Mouse (Mus musculus) megakaryocyte-erythroid progenitor cell, adult 5 weeks (primary cell): Measurements from ENCODE around the gene Usp46. TPM values are rescaled to one million over a fixed set of nuclear protein-coding genes. Genes with fewer than 3 reads are reported as not detected.

ENCODE experiments used
- polyA plus RNA-seq: library from polyadenylated mRNA; stranded (reverse); fragments of >175 nt; gene quantifications from 2 replicates; pipeline ENCODE4 v1.2.3, GENCODE M21; 2012

Gene Usp46
- polyA plus RNA-seq: 1.1 and 1.4 TPM in 2 replicates

DNA sequence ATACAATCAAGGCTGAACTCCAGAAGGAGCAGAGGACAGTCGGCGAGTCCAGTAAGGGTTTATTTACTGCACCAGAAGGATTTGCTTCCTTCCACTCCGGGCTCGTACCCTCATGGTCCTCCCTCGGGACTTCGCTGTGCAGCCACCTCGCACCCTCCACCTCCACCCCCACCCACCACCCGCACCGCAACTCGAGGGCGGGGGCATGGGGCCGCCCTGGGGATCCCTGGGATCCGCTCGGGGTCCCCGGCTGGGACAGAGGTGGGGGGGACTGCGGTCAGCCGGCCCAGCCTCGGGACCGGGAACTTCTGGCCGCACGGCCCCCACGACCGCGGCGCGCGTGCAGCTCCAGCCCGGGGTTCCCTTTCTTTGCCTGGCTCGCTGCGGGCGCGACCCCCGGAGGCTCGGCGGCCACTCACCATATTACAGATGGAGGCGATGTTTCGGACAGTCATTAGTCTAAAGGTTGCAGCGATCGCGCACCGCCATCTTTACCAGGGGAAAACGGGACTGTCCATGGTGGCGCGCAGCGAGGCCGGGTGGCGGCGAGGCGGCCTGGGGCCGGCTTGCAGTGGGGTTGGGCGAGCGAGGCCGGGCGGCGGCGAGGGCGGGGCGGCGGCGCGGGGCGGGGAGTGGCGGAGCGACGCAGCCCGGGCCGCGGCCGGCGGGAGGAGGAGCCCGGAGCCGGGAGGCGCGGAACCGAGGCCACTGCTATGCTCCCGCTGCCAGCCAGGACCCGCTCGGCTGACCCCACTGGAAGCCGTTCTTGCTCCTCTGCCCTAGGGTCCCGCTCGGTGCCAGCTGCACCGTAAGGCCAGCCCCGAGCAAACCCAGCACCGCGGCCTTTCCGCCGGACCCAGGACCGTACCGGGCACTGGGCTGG lies at the start of gene Usp46:
Gene Usp46, minus strand, starts transcription at position 601 of the 883 bp plus-strand sequence.

Other genes with a start within 250 kb of the Usp46 start
- gene Rasl11b, start 126.9 kb upstream of the Usp46 start, polyA plus RNA-seq: 3.4 and 4.7 TPM in 2 replicates